Comparison of ENCODE assay signal across 16 mouse cellular contexts in the genomic region with DNA sequence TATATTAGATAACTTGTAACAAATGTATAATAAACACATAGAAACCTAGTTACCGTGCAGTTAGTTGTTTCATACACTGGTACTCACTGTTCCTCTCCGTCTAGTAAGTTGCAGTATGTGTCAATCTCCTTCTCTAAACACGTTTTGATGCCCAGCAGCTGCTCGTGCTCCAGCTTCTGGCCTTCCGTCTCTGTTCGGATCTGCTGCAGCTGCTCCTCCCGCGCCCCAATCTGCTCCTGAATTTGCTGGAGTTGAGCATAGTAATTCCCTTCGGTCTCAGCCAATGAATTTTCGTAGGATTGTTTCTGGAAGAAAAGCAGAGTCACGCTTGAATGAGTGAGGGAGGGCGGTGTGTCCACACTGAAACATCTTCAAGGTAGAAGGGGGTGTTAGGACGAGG. TPM values are rescaled to one million over a fixed set of nuclear protein-coding genes. Genes with fewer than 3 reads are reported as not detected.
DNase-seq lines count a peak whose midpoint lies in the region; ATAC-seq and TF ChIP-seq lines count a peak whose summit lies in the region.
"Had no signal": no experiment of that assay in that cellular context is flagged by ENCODE, and none has a peak within 500 bp of the region (broad histone marks: within the 10 kb centered on the region; RNA-seq: fewer than 3 reads in every experiment).

No protein-coding gene starts in this region.

- no peaks in the 10 kb centered on the region for H3K9me3 ChIP-seq in hindbrain, postnatal 0 days (ENCODE audit: low read length)
- no peaks in the 10 kb centered on the region for H3K9me3 ChIP-seq in hindbrain, embryonic 12.5 days (replicated peaks)
- H3K9me3 ChIP-seq: heart, embryonic 13.5 days; kidney, embryonic 15.5 days had no signal

- peak overlapping the region; percentile 14; the same call in 1 of the 2 replicates for H3K4me2 ChIP-seq in hindbrain, postnatal 0 days (ENCODE audit: low read depth, low read length)
- no peak overlapping the region for H3K4me2 ChIP-seq in hindbrain, embryonic 12.5 days (replicated peaks)
- H3K4me2 ChIP-seq: heart, embryonic 13.5 days; kidney, embryonic 15.5 days had no signal

- no peak overlapping the region for H3K4me3 ChIP-seq in hindbrain, postnatal 0 days (ENCODE audit: low read length)
- H3K4me3 ChIP-seq in hindbrain, embryonic 12.5 days: no peak overlapping the region
- H3K4me3 ChIP-seq in gastrocnemius, adult 2 months: no peak overlapping the region
- H3K4me3 ChIP-seq: heart, embryonic 13.5 days; kidney, embryonic 15.5 days had no signal

- TF ChIP-seq POLR2A in brain, embryonic 14.5 days (IDR thresholded peaks at IDR 0.05; ENCODE audit: borderline replicate concordance, extremely low read depth, insufficient read depth, insufficient read length, poor library complexity, severe bottlenecking): no peak

- DNase-seq in hindbrain, postnatal 0 days (ENCODE audit: low spot score): peak; percentile 45
- peak; percentile 46 for DNase-seq in brain, embryonic 14.5 days (ENCODE audit: low read depth)
- DNase-seq in layer of hippocampus, adult 18-20 months (ENCODE audit: low spot score in 2 of 2): peak; percentile 72 to 86
- peak; percentile 33 to 43 for DNase-seq in left cerebral cortex, postnatal 10 days (ENCODE audit: extremely low spot score in 1 of 2, low spot score in 2 of 2)
- DNase-seq in spleen, postnatal 4 days (ENCODE audit: low spot score in 2 of 2): no peak
- DNase-seq in gastrocnemius, adult 2 months: no peak
- DNase-seq: gastrocnemius, postnatal 10 days had no signal

- TF ChIP-seq CTCF in hindbrain, postnatal 0 days (IDR thresholded peaks at IDR 0.05; ENCODE audit: low read depth): no peak
- TF ChIP-seq CTCF in brain, embryonic 14.5 days (IDR thresholded peaks at IDR 0.05; ENCODE audit: borderline replicate concordance, extremely low read depth, insufficient read depth, insufficient read length): no peak
- no peak for TF ChIP-seq CTCF in gastrocnemius, adult 2 months (IDR thresholded peaks at IDR 0.05)

- H3K27me3 ChIP-seq in hindbrain, postnatal 0 days (ENCODE audit: insufficient read depth, low read length): no peaks in the 10 kb centered on the region
- H3K27me3 ChIP-seq in hindbrain, embryonic 12.5 days: no peaks in the 10 kb centered on the region
- H3K27me3 ChIP-seq: heart, embryonic 13.5 days; kidney, embryonic 15.5 days had no signal

- no peak overlapping the region for H3K27ac ChIP-seq in hindbrain, postnatal 0 days
- no peak overlapping the region for H3K27ac ChIP-seq in hindbrain, embryonic 12.5 days
- no peak overlapping the region for H3K27ac ChIP-seq in gastrocnemius, adult 2 months
- H3K27ac ChIP-seq: heart, embryonic 13.5 days; kidney, embryonic 15.5 days had no signal

- H3K9ac ChIP-seq in hindbrain, postnatal 0 days (replicated peaks; ENCODE audit: low read length): no peak overlapping the region
- H3K9ac ChIP-seq in hindbrain, embryonic 12.5 days: no peak overlapping the region
- H3K9ac ChIP-seq: heart, embryonic 13.5 days; kidney, embryonic 15.5 days had no signal

- H3K36me3 ChIP-seq in hindbrain, postnatal 0 days (ENCODE audit: insufficient read depth, low read length): no peaks in the 10 kb centered on the region
- no peaks in the 10 kb centered on the region for H3K36me3 ChIP-seq in hindbrain, embryonic 12.5 days
- H3K36me3 ChIP-seq: heart, embryonic 13.5 days; kidney, embryonic 15.5 days had no signal

- intact Hi-C loops in left cerebral cortex, postnatal 10 days (cut with DNase I): no loop called here
- intact Hi-C loops in gastrocnemius, adult 2 months (cut with DNase I): no loop called here

- ATAC-seq in hindbrain, postnatal 0 days: no peak
- ATAC-seq in hindbrain, embryonic 12.5 days (ENCODE audit: low FRiP score): no peak
- no peak for ATAC-seq in inflammation-experienced regulatory T-cells, adult 6 months
- ATAC-seq: hindbrain, embryonic 16.5 days had no signal

- 37% methylated on average over 13 of the region's 13 CpGs for WGBS in hindbrain, postnatal 0 days
- 56% methylated on average over 13 of the region's 13 CpGs for WGBS in hindbrain, embryonic 12.5 days

- no peaks in the 10 kb centered on the region for H3K4me1 ChIP-seq in hindbrain, postnatal 0 days (ENCODE audit: insufficient read depth, low read length)
- no peaks in the 10 kb centered on the region for H3K4me1 ChIP-seq in hindbrain, embryonic 12.5 days
- H3K4me1 ChIP-seq: heart, embryonic 13.5 days had no signal

RNA-seq across cellular contexts. Expression of gene Krt26, which starts 4.3 kb away (rescaled TPM):
- total RNA-seq in hindbrain, postnatal 0 days (2014; rRNA removed): 0.50 and 0.99 TPM in 2 replicates
- polyA plus RNA-seq in hindbrain, postnatal 0 days (2015; fragmentation: Nextera tagmentation; extraction: Ambion mirVana): 0.50 and 0.79 TPM in 2 replicates
- polyA plus RNA-seq in hindbrain, embryonic 12.5 days (2016; fragmentation: Nextera tagmentation; extraction: Ambion mirVana): 0.27 and 0.30 TPM in 2 replicates
- 0.06 and 0.08 TPM in 2 replicates for polyA plus RNA-seq in brain, embryonic 14.5 days (2012; rRNA removed)
- total RNA-seq in layer of hippocampus, adult 18-20 months (2021): not detected
- total RNA-seq in left cerebral cortex, postnatal 10 days (2021): under 1 TPM; 0.20 to 0.21 TPM
- total RNA-seq in gastrocnemius, adult 2 months (2021): not detected
- not detected for polyA plus RNA-seq in inflammation-experienced regulatory T-cells, adult 6 months (2017; shearing (Covaris generic))
- total RNA-seq: gastrocnemius, postnatal 10 days; liver, adult 2 months; MEL had no signal
- polyA plus RNA-seq: C2C12; heart, embryonic 13.5 days; kidney, embryonic 15.5 days; liver, adult 2 months; stomach, embryonic 14.5 days had no signal

RNA-seq across cellular contexts. Expression of gene Krt25, which starts 10.7 kb away (rescaled TPM):
- total RNA-seq in hindbrain, postnatal 0 days (2014; rRNA removed): 1.3 and 1.4 TPM in 2 replicates
- 1.3 and 1.4 TPM in 2 replicates for polyA plus RNA-seq in hindbrain, postnatal 0 days (2015; fragmentation: Nextera tagmentation; extraction: Ambion mirVana)
- polyA plus RNA-seq in hindbrain, embryonic 12.5 days (2016; fragmentation: Nextera tagmentation; extraction: Ambion mirVana): not detected in 2 replicates
- 0.04 and 0.05 TPM in 2 replicates for polyA plus RNA-seq in brain, embryonic 14.5 days (2012; rRNA removed)
- not detected for total RNA-seq in layer of hippocampus, adult 18-20 months (2021)
- not detected for total RNA-seq in left cerebral cortex, postnatal 10 days (2021)
- total RNA-seq in gastrocnemius, adult 2 months (2021): not detected
- polyA plus RNA-seq in inflammation-experienced regulatory T-cells, adult 6 months (2017; shearing (Covaris generic)): not detected
- total RNA-seq: liver, adult 2 months; MEL had no signal
- polyA plus RNA-seq: C2C12; heart, embryonic 13.5 days; kidney, embryonic 15.5 days; liver, adult 2 months; stomach, embryonic 14.5 days had no signal

RNA-seq across cellular contexts. Expression of gene Krt27, which starts 17.5 kb away (rescaled TPM):
- total RNA-seq in hindbrain, postnatal 0 days (2014; rRNA removed): 0.40 and 0.89 TPM in 2 replicates
- polyA plus RNA-seq in hindbrain, postnatal 0 days (2015; fragmentation: Nextera tagmentation; extraction: Ambion mirVana): 0.34 and 0.35 TPM in 2 replicates
- not detected in 2 replicates for polyA plus RNA-seq in hindbrain, embryonic 12.5 days (2016; fragmentation: Nextera tagmentation; extraction: Ambion mirVana)
- 0.05 TPM in 1 of 2 replicates, not detected in the other for polyA plus RNA-seq in brain, embryonic 14.5 days (2012; rRNA removed)
- total RNA-seq in layer of hippocampus, adult 18-20 months (2021): not detected
- not detected for total RNA-seq in left cerebral cortex, postnatal 10 days (2021)
- total RNA-seq in gastrocnemius, adult 2 months (2021): not detected
- not detected for polyA plus RNA-seq in inflammation-experienced regulatory T-cells, adult 6 months (2017; shearing (Covaris generic))
- total RNA-seq: gastrocnemius, postnatal 10 days; liver, adult 2 months; MEL had no signal
- polyA plus RNA-seq: C2C12; heart, embryonic 13.5 days; kidney, embryonic 15.5 days; liver, adult 2 months; stomach, embryonic 14.5 days had no signal

RNA-seq across cellular contexts. Expression of gene Krt28, which starts 41.3 kb away (rescaled TPM):
- 0.05 and 0.75 TPM in 2 replicates for total RNA-seq in hindbrain, postnatal 0 days (2014; rRNA removed)
- 0.58 and 0.67 TPM in 2 replicates for polyA plus RNA-seq in hindbrain, postnatal 0 days (2015; fragmentation: Nextera tagmentation; extraction: Ambion mirVana)
- 0.21 and 0.27 TPM in 2 replicates for polyA plus RNA-seq in hindbrain, embryonic 12.5 days (2016; fragmentation: Nextera tagmentation; extraction: Ambion mirVana)
- 0.23 and 0.25 TPM in 2 replicates for polyA plus RNA-seq in brain, embryonic 14.5 days (2012; rRNA removed)
- under 1 TPM; 0.20 to 0.25 TPM for total RNA-seq in layer of hippocampus, adult 18-20 months (2021)
- under 1 TPM in 1 of 2 experiments, not detected in 1; 0.28 TPM for total RNA-seq in left cerebral cortex, postnatal 10 days (2021)
- not detected for total RNA-seq in gastrocnemius, adult 2 months (2021)
- not detected for polyA plus RNA-seq in inflammation-experienced regulatory T-cells, adult 6 months (2017; shearing (Covaris generic))
- total RNA-seq: liver, adult 2 months; MEL had no signal
- polyA plus RNA-seq: heart, embryonic 13.5 days; liver, adult 2 months; stomach, embryonic 14.5 days had no signal

RNA-seq across cellular contexts. Expression of gene Krt24, which starts 48.4 kb away (rescaled TPM):
- not detected in 2 replicates for total RNA-seq in hindbrain, postnatal 0 days (2014; rRNA removed)
- 0.23 and 0.32 TPM in 2 replicates for polyA plus RNA-seq in hindbrain, postnatal 0 days (2015; fragmentation: Nextera tagmentation; extraction: Ambion mirVana)
- not detected in 2 replicates for polyA plus RNA-seq in hindbrain, embryonic 12.5 days (2016; fragmentation: Nextera tagmentation; extraction: Ambion mirVana)
- 0.08 TPM in 1 of 2 replicates, not detected in the other for polyA plus RNA-seq in brain, embryonic 14.5 days (2012; rRNA removed)
- total RNA-seq in layer of hippocampus, adult 18-20 months (2021): not detected
- total RNA-seq in left cerebral cortex, postnatal 10 days (2021): not detected
- total RNA-seq in gastrocnemius, adult 2 months (2021): not detected
- polyA plus RNA-seq in inflammation-experienced regulatory T-cells, adult 6 months (2017; shearing (Covaris generic)): not detected
- total RNA-seq: gastrocnemius, postnatal 10 days; liver, adult 2 months; MEL had no signal
- polyA plus RNA-seq: C2C12; heart, embryonic 13.5 days; kidney, embryonic 15.5 days; liver, adult 2 months had no signal

Comparison
In these comparisons a context has a peak if more than half of its experiments do, and no peak if none do; other contexts are left out.
1. DNase-seq: peak in hindbrain, postnatal 0 days (single experiment), brain, embryonic 14.5 days (single experiment), layer of hippocampus, adult 18-20 months (2 of 2) and left cerebral cortex, postnatal 10 days (2 of 2); none in spleen, postnatal 4 days (0 of 2) and gastrocnemius, adult 2 months (single experiment).